Mouse (Mus musculus) MEL (cell line): Measurements from ENCODE around the gene 1700029H14Rik.

Source experiments
- BHLHE40 ChIP-seq: IDR thresholded peaks from 2 replicates; pipeline ENCODE4 v1.6.1; 2012; ENCODE audit warnings: low read depth, mild to moderate bottlenecking, inconsistent platforms, low read length, improper control_type of control experiment, borderline replicate concordance
- CTCF ChIP-seq, 3 experiments: IDR thresholded peaks in 2 of 3; conservative IDR thresholded peaks in 1 of 3; 2 replicates each; pipeline ENCODE4 v1.5.1; 2011 to 2012; ENCODE audit warnings: low read length in 3 of 3, low read depth in 2 of 3, mild to moderate bottlenecking in 2 of 3, improper control_type of control experiment in 1 of 3, inconsistent platforms in 1 of 3, mixed read lengths in 1 of 3, moderate library complexity in 1 of 3; ENCODE audit not compliant: control insufficient read depth in 1 of 3, insufficient read depth in 1 of 3, poor library complexity in 1 of 3, severe bottlenecking in 1 of 3
- EP300 ChIP-seq, 2 experiments: IDR thresholded peaks; 2 replicates each; pipeline ENCODE4 v1.6.1; 2011; ENCODE audit warnings: improper control_type of control experiment in 2 of 2, low read length in 2 of 2, low read depth in 1 of 2, mild to moderate bottlenecking in 1 of 2
- GABPA ChIP-seq: IDR thresholded peaks from 2 replicates; pipeline ENCODE4 v1.6.1; 2012; ENCODE audit warnings: low read depth, mild to moderate bottlenecking, inconsistent platforms, low read length, improper control_type of control experiment, moderate library complexity
- JUND ChIP-seq: IDR thresholded peaks from 2 replicates; pipeline ENCODE4 v1.6.1; 2011; ENCODE audit warnings: low read depth, mild to moderate bottlenecking, improper control_type of control experiment, low read length
- KAT2A ChIP-seq: conservative IDR thresholded peaks from 2 replicates; pipeline ENCODE4 v1.6.1; 2012; ENCODE audit warnings: low read depth, low read length, improper control_type of control experiment, inconsistent platforms
- MAX ChIP-seq: IDR thresholded peaks from 2 replicates; pipeline ENCODE4 v1.6.1; 2011; ENCODE audit warnings: low read length, improper control_type of control experiment
- MYC ChIP-seq: IDR thresholded peaks from 2 replicates; pipeline ENCODE4 v1.6.1; 2011; ENCODE audit warnings: low read depth, mild to moderate bottlenecking, low read length, improper control_type of control experiment, moderate library complexity
- NRF1 ChIP-seq: IDR thresholded peaks from 2 replicates; pipeline ENCODE4 v1.6.1; 2014; ENCODE audit warnings: low read depth, mild to moderate bottlenecking, inconsistent platforms, low read length, improper control_type of control experiment, moderate library complexity; ENCODE audit not compliant: poor library complexity, insufficient read depth, severe bottlenecking
- POLR2AphosphoS5 ChIP-seq: IDR thresholded peaks from 2 replicates; pipeline ENCODE4 v1.6.1; 2012; ENCODE audit warnings: low read depth, borderline replicate concordance, mild to moderate bottlenecking, inconsistent platforms, low read length, moderate library complexity, mixed read lengths
- SMC3 ChIP-seq: IDR thresholded peaks from 2 replicates; pipeline ENCODE4 v1.6.1; 2011; ENCODE audit warnings: low read depth, low read length, improper control_type of control experiment
- TCF12 ChIP-seq: IDR thresholded peaks from 2 replicates; pipeline ENCODE4 v1.6.1; 2014; ENCODE audit warnings: low read depth, mild to moderate bottlenecking, inconsistent platforms, low read length, improper control_type of control experiment, moderate library complexity
- UBTF ChIP-seq: IDR thresholded peaks from 2 replicates; pipeline ENCODE4 v1.6.1; 2012; ENCODE audit warnings: low read depth, mild to moderate bottlenecking, inconsistent platforms, low read length, improper control_type of control experiment, moderate library complexity, borderline replicate concordance; ENCODE audit not compliant: insufficient read depth

GRCm38 (mm10) chr8:13517284-13517781 is 44.9 kb downstream of the 1700029H14Rik start:
- TF ChIP-seq TCF12 (no peak), BHLHE40 (no peak), NRF1 (no peak), UBTF (no peak), MAX (no peak), JUND (no peak), GABPA (no peak), SMC3 (no peak), MYC (no peak), KAT2A (no peak), EP300 (IDR thresholded peaks at IDR 0.05; ENCODE audit: low read depth in 1 of 2, low read length in 2 of 2) (no peak), CTCF (IDR thresholded peaks at IDR 0.05 in 2 of 3, conservative IDR thresholded peaks at IDR 0.05 in 1 of 3; ENCODE audit: control insufficient read depth in 1 of 3, insufficient read depth in 1 of 3, low read depth in 2 of 3, low read length in 3 of 3, poor library complexity in 1 of 3, severe bottlenecking in 1 of 3) (no peak), POLR2AphosphoS5 (no peak)
